Mouse (Mus musculus): ENCODE measurements around the gene Zbtb9. TPM values are rescaled to one million over a fixed set of nuclear protein-coding genes. Genes with fewer than 3 reads are reported as not detected.
A peak's percentile ranks its signal among the peaks of the same experiment; 100 is the strongest.

The Zbtb9 gene
- total RNA-seq, 2 experiments from 2014 or later = 8.0 to 9.6 TPM

GRCm38 (mm10) chr17:27011167-27011566 is 38.2 kb downstream of the Zbtb9 start:
- DNase-seq (ENCODE audit: low spot score in 2 of 2) = no peak

DNA sequence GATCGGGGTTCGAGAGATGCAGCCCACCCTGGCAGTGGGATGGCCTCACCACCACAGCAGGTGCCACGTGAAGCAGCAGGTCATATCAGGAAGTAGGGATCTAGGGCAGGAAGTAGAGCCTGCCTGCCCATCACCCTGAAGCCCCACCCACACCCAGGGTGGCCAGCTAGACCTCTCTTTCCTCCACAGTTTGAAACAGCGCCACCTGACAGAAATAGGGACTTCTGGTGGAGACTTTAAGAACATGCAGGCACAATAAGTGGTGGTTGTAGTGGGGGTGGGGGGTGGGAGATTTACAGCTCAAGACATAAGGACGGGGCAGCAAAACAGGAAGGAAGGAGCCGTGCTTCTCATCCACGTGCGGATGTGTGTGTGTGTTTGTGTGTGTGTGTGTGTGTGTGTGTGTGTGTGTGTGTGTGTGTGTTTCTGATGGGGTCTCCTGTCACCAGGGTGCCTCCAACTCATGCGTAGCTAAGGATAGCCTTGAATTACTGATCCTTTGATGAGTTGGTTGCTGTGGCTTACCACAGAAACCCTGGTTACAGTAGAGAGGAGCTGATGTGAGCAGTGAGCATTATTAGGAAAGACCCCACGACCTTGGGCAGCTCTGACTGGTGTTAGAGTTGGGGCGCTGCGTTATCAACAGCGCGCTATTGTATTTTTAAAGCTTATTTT is 39.2 kb downstream of the Zbtb9 start:
- DNase-seq (ENCODE audit: low spot score in 2 of 2) = no peak

DNA sequence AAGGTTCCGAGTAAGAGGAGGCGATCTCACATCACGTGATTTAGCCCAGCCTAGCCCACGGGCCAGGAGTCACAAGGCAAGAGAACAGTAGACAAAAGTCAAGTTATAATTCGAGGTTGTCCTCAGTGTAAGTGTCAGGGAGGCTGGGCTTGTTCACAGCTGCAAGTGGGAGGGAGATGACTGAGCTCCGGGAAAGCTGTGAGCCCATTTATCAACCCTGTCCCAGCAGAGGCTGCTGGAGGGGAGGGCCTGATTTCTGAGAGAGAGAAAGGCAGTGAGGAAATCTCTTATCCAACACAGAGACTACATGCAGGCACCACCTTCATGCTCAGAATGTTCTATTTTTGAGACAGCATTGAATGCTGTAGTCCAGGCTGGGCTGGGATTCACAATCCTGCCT is 39.9 kb downstream of the Zbtb9 start:
- DNase-seq (ENCODE audit: low spot score in 2 of 2) = no peak

- DNase-seq (ENCODE audit: low spot score in 2 of 2) = peak; percentile 70 to 76
These were observed 44.9 kb downstream of the Zbtb9 start for GRCm38 (mm10) chr17:27017564-27018499.

DNA sequence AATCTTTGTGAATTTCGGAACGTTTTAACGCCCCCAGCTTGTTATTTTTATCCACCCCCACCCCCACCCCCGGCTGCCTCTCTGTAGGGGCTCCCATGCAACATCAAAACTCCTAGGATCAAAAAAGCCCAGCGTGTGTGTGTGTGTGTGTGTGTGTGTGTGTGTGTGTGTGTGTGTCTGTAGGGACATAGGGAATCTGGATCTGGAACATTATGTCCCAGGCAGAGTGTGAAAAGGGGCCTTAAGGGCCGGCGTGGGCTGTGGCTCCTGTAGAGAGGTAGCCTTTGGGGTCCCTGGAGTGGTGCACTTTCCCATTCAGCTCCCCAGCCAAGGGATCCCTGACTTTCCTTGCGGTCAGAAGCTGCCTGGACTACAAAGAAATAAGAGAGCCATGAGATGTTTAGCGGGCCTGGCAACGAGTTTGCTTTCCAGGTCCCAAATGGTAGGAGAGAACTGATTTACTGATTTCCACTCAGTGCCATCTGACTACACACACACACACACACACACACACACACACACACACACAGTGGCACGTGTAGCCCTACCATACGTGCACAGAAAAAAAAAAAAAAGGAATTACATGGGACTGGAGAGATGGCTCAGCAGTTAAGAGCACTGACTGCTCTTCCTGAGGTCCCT is 45.7 kb downstream of the Zbtb9 start:
- no peak for DNase-seq (ENCODE audit: low spot score in 2 of 2)

GRCm38 (mm10) chr17:27021076-27021475 is 48.1 kb downstream of the Zbtb9 start:
- no peak for DNase-seq (ENCODE audit: low spot score in 2 of 2)

DNA sequence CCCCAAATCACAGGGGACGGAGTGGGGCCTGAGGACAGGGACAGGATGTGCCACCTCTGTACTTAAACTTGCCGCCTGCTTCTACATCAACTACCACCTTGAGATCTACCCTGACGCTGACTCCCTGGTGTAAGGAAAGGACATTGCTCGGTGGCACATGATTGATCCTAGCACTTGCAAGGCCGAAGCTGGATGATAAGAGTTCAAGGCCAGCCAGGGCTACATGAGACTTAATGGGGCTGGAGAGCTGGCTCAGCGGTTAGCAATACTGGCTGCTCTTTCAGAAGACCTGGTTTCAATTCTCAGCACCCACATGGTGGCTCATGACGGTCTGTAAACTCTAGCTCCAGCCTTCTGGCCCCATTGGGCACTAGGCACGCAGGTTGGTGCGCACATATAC is 48.8 kb downstream of the Zbtb9 start:
- no peak for DNase-seq (ENCODE audit: low spot score in 2 of 2)

DNA sequence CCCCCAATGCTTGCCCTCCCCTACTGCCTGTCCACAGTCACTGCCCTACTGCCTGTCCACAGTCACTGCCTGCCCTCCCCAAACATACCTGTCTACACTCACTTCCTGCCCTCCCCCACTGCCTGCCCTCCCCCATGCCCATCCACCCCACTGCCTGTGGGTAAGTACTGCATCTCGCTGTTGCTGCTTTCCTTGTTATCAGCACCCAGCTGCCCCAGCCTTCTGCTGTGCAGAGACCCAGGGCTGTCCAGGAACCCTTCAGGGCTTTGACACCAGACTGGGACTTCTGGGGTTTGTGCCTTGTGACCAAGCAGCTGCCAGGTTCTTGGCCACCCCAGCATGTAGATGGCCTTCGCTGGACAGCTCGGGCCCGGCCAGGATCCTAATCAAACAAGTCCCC is 50.4 kb downstream of the Zbtb9 start:
- DNase-seq (ENCODE audit: low spot score in 2 of 2) = no peak

- DNase-seq (ENCODE audit: low spot score in 2 of 2) = no peak
These were observed 52.4 kb downstream of the Zbtb9 start for GRCm38 (mm10) chr17:27025326-27025902.

GRCm38 (mm10) chr17:27025951-27026350 is 53.0 kb downstream of the Zbtb9 start:
- no peak for DNase-seq (ENCODE audit: low spot score in 2 of 2)

GRCm38 (mm10) chr17:27027460-27028283 is 54.7 kb downstream of the Zbtb9 start:
- DNase-seq (ENCODE audit: low spot score in 2 of 2) = no peak

- peak; percentile 72 to 85 for DNase-seq (ENCODE audit: low spot score in 2 of 2)
These were observed 55.4 kb downstream of the Zbtb9 start for GRCm38 (mm10) chr17:27028284-27028795.

GRCm38 (mm10) chr17:27028909-27029308 is 55.9 kb downstream of the Zbtb9 start, which contains the start of gene Bak1:
TSS of gene Bak1 (minus strand) at chr17:27029009.
- DNase-seq (ENCODE audit: low spot score in 2 of 2) = no peak

DNA sequence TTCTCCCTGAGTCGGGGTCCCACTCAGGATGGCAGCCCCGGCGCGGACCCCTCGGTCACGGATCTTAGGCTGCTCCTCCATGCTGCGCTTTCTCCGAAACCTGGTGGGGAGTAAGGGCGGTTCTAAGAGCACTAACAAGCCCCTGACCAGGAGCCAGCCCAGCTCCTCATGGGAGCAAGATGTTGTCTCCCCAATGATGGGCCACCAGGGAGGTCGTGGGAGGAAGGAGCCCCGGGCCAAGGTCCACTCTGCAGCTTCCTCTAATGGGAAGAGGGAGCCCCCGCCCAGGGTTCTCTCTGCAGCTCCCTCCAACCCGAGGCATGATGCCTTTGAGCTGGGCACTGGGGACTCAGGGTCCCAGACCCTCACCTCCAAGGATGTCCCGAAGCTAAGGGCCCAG is 56.5 kb downstream of the Zbtb9 start:
- no peak for DNase-seq (ENCODE audit: low spot score in 2 of 2)

DNA sequence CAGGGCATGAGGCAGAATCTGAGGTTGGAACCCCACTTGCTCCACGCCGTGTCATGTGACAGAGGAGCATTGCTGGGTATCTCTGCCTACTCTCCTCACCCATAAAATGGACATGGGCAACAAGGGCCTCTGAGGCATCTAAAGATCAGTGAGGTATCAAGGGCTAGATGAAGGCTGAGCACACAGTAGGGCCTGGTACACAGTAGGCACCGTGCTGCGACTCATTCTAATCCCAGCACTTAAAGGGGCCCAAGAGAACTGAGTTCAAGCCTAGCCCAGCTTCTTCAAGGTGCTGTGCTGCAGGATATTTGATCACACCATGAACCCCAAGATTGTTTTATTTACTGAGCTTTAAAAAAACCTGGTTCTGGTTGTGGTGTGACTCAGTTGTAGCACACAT is 57.9 kb downstream of the Zbtb9 start:
- DNase-seq (ENCODE audit: low spot score in 2 of 2) = no peak

DNA sequence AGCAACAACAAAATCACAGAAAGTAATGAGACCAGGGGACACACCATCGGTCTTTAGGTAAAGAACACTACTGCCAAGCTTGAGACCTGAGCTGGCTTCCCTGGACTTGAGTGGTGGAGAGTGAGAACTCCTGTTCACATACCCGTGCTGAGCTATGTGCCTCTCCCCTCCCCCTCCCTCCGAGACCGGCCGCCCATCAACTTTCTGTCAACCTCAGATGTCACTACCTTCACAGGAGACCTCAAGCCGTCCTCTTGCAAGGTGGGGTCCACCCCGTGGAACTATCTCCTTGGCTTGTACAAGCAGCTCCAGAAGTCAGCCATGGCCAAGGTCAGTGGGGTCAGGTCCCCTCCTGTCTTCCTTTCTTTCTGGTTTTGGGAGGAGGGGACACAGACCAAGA is 59.4 kb downstream of the Zbtb9 start:
- DNase-seq (ENCODE audit: low spot score in 2 of 2) = no peak

DNA sequence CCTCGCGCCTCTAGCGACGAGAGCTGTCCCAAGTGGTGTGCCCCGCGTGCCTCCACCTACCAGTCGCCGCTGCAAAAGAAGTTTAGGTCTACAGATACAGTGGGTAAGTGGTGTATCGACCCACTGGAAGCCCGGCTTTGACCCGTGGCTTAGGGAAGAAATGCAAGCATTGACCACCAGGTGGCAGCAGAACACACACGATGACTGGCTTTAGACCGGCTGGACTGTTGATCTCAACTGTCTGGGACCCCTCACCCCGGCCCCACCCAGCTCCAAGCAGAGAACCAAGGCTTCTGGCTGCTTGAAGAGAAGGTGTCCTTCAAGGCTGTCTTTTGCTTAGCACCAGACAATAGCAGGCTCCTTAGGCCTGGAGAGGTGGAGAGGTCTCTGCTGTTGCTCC is 59.9 kb downstream of the Zbtb9 start:
- peak; percentile 62 to 73 for DNase-seq (ENCODE audit: low spot score in 2 of 2)

GRCm38 (mm10) chr17:27036465-27036864 is 63.5 kb downstream of the Zbtb9 start:
- no peak for DNase-seq (ENCODE audit: low spot score in 2 of 2)

GRCm38 (mm10) chr17:27038335-27039050 is 65.5 kb downstream of the Zbtb9 start:
- DNase-seq (ENCODE audit: low spot score in 2 of 2) = no peak

Measured in adrenal gland, postnatal 4 days (tissue).